Mouse (Mus musculus) bone marrow macrophage, adult 2 months (primary cell): Measurements from ENCODE around the gene P4ha3. TPM values are rescaled to one million over a fixed set of nuclear protein-coding genes. Genes with fewer than 3 reads are reported as not detected.

Experiments
- H3K27ac ChIP-seq: 2 replicates; pipeline ENCODE4 v1.5.1; 2012; ENCODE audit warnings: low read depth, low read length; ENCODE audit not compliant: insufficient read depth
- H3K4me1 ChIP-seq: 2 replicates; pipeline ENCODE4 v1.6.1; 2012; ENCODE audit warnings: low read length; ENCODE audit not compliant: control insufficient read depth, insufficient read depth
- H3K4me3 ChIP-seq: 2 replicates; pipeline ENCODE4 v1.5.1; 2012; ENCODE audit warnings: mild to moderate bottlenecking, low read length, moderate library complexity; ENCODE audit not compliant: insufficient read depth
- CTCF ChIP-seq: IDR thresholded peaks from 2 replicates; pipeline ENCODE4 v1.5.1; 2012; ENCODE audit warnings: low read depth, mild to moderate bottlenecking, low read length, moderate library complexity
- POLR2A ChIP-seq: IDR thresholded peaks from 2 replicates; pipeline ENCODE4 v1.6.1; 2012; ENCODE audit warnings: mild to moderate bottlenecking, low read depth, low read length, borderline replicate concordance
- polyA plus RNA-seq: library from polyadenylated mRNA; stranded (reverse); fragments of >200 nt; gene quantifications from 2 replicates; pipeline ENCODE4 v1.2.4, GENCODE M21; 2012; ENCODE audit not compliant: missing spikeins, insufficient read depth, insufficient read length

P4ha3 gene
- polyA plus RNA-seq, 1 experiment: 0.29 TPM

GRCm38 (mm10) chr7:100276397-100276796 is 8.9 kb upstream of the P4ha3 start:
- TF ChIP-seq CTCF (no peak), POLR2A (no peak)
- Histone ChIP-seq H3K27ac (no peak overlapping the region), H3K4me1 (no peaks in the 10 kb centered on the region), H3K4me3 (no peak overlapping the region)

DNA sequence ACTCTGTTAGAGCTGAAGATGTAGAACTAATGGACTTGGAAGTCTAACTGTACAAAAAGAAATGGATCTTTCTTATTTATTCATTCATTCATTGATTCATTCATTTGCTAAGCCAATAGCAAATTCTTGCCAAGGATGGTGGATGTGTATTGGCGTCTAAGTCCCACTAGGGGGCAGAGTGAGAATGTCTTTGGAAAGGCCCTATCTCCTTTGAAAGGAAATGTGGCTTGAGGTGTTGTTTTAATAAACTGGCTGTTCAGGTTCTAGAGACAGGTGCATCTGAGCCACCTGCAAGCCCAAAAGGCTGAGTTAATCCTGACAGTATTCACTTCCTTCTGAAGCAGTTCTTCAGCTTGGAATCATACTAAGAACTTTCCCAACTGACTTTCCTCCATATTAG is 5.5 kb upstream of the P4ha3 start:
- TF ChIP-seq POLR2A (no peak), CTCF (no peak)
- H3K4me3 ChIP-seq: no peak overlapping the region
- no peaks in the 10 kb centered on the region for H3K4me1 ChIP-seq
- H3K27ac ChIP-seq: no peak overlapping the region

DNA sequence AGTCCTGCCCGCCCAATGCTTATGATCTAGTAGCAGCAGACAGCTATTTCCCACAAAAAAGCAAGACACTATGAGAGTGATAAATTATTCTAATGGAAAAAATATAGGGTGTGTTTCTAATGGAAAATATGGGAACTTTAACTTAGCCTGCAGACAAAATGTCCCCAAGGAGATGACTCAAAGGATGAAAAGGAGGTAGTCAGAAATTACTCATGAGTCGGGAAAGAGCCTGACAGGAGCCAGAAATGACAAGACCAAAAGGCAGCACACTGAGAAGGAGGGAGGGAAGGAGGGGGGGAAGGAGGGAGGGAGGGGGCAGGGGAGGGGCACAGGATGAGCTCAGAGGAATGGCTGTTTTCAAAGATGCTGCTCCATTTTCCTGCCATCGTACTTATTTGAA is 3.7 kb upstream of the P4ha3 start:
- no peaks in the 10 kb centered on the region for H3K4me1 ChIP-seq
- H3K4me3 ChIP-seq: no peak overlapping the region
- no peak for TF ChIP-seq CTCF
- no peak for TF ChIP-seq POLR2A
- no peak overlapping the region for H3K27ac ChIP-seq

GRCm38 (mm10) chr7:100283298-100283697 is 2.0 kb upstream of the P4ha3 start:
- Histone ChIP-seq H3K27ac (no peak overlapping the region), H3K4me3 (no peak overlapping the region), H3K4me1 (no peaks in the 10 kb centered on the region)
- TF ChIP-seq POLR2A: no peak
- no peak for TF ChIP-seq CTCF

DNA sequence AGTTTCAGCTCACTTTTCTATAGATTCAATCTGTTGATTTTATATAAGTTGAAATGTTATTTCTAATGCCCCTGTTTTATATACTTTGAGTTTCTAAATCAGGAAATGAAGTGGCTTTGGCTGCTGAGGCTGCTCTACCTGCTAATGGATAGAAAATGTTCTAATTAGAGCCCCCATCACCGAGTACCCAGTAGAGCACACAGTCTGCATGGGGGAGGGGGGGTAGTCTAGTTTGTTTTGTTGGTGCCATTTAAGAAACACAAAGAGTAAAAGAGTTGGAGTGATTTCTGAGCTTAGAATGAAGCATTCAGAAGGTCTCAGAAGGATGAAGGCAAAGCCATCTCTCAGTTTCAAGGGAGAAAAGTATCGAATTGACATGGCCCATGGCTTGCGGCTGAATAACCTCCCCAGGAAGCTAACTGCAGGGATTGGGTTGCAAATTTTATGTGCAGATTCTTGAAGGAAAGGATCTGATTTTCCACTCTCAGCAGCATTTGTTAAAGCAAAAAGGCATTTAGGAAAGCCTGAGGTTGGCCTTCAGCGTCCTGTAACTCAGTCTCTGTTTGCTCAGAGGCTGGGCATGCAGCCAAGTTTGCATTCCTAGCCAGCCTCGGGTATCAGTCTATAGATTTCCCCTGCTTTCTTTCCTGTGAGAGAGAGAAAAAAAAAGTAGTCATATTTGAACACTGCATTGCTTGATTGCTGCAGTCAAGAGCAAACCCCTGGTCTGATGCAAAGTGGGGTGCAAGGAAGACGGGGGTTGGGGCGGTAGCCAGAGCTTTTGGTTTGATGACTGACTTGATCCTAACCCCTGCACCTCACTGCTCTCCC is 2.6 kb downstream of the P4ha3 start:
- TF ChIP-seq CTCF: no peak
- no peak for TF ChIP-seq POLR2A
- Histone ChIP-seq H3K4me3 (no peak overlapping the region), H3K4me1 (no peaks in the 10 kb centered on the region), H3K27ac (no peak overlapping the region)

- Histone ChIP-seq H3K27ac (no peak overlapping the region), H3K4me3 (no peak overlapping the region), H3K4me1 (no peaks in the 10 kb centered on the region)
- no peak for TF ChIP-seq POLR2A
- TF ChIP-seq CTCF: no peak
These were observed 3.3 kb downstream of the P4ha3 start for GRCm38 (mm10) chr7:100288622-100289021.

GRCm38 (mm10) chr7:100293546-100293945 is 8.2 kb downstream of the P4ha3 start:
- Histone ChIP-seq H3K4me1 (no peaks in the 10 kb centered on the region), H3K4me3 (no peak overlapping the region), H3K27ac (no peak overlapping the region)
- no peak for TF ChIP-seq POLR2A
- TF ChIP-seq CTCF: no peak

- TF ChIP-seq CTCF: no peak
- Histone ChIP-seq H3K27ac (no peak overlapping the region), H3K4me3 (no peak overlapping the region), H3K4me1 (no peaks in the 10 kb centered on the region)
These were observed 10.4 kb downstream of the P4ha3 start for GRCm38 (mm10) chr7:100295745-100296144.

GRCm38 (mm10) chr7:100296699-100297098 is 11.4 kb downstream of the P4ha3 start:
- Histone ChIP-seq H3K4me1 (no peaks in the 10 kb centered on the region), H3K4me3 (no peak overlapping the region)
- TF ChIP-seq CTCF: no peak
- no peak for TF ChIP-seq POLR2A

DNA sequence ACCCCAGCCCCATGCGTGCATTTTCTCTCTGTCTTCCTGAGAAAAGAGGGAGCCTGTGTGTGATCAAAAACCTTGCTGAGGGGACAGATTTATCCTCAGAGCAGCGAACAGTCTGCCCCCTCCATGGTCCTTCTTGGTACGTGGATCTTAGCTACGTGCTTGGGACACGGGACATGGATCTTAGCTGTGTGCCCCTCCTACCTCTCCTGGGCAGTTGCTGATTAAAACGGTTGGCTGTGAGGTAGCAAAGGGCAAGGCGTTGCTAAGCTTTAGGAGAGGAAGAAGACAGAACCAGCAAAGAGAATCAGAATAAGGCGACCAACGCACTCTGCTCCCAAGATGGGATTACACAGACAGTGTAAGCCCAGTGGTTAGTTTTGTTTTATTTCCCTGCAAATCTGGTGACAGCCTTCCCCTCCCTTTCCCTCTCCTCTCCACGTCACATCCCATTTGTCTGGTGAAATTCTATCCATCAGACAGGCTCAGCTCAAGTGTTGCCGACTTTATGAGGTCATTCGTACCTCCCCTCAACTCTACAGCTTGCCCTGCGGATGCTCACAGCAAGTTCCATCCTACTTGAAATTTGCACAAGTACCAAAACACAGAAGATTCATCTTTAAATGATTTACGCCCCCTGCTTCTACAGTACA is 13.7 kb downstream of the P4ha3 start:
- H3K27ac ChIP-seq: no peak overlapping the region
- TF ChIP-seq POLR2A (no peak), CTCF (no peak)
- no peak overlapping the region for H3K4me3 ChIP-seq
- no peaks in the 10 kb centered on the region for H3K4me1 ChIP-seq

More at GRCm38 (mm10) chr7:100296699-100297098, 11.4 kb downstream of the P4ha3 start:
- no peak overlapping the region for H3K27ac ChIP-seq
